Mouse (Mus musculus): Measurements from ENCODE around the gene Ehd2.
A peak's percentile ranks its signal among the peaks of the same experiment; 100 is the strongest.

Gene Ehd2

GRCm38 (mm10) chr7:15974712-15975111, 7.3 kb upstream of the Ehd2 start:
- DNase-seq, result peak; percentile 62 to 81

- DNase-seq, result no peak
These were observed 4.9 kb upstream of the Ehd2 start for GRCm38 (mm10) chr7:15972247-15972646.

GRCm38 (mm10) chr7:15969674-15970073, 2.3 kb upstream of the Ehd2 start:
- no peak for DNase-seq

GRCm38 (mm10) chr7:15968322-15968721, 955 bp upstream of the Ehd2 start:
- no peak for DNase-seq

GRCm38 (mm10) chr7:15966489-15966888, 878 bp downstream of the Ehd2 start:
- DNase-seq, result no peak

GRCm38 (mm10) chr7:15963798-15964652, 3.3 kb downstream of the Ehd2 start:
- DNase-seq, result peak in 1 of 2 experiments; percentile 38

GRCm38 (mm10) chr7:15962311-15963288, 4.8 kb downstream of the Ehd2 start:
- DNase-seq, result peak; percentile 88 to 91

- no peak for DNase-seq
These were observed 5.6 kb downstream of the Ehd2 start for GRCm38 (mm10) chr7:15961798-15962197.

- no peak for DNase-seq
These were observed 6.1 kb downstream of the Ehd2 start for GRCm38 (mm10) chr7:15961239-15961638.

GRCm38 (mm10) chr7:15960691-15961090, 6.7 kb downstream of the Ehd2 start:
- no peak for DNase-seq

- no peak for DNase-seq
These were observed 11.2 kb downstream of the Ehd2 start for GRCm38 (mm10) chr7:15956143-15956542.

- no peak for DNase-seq
These were observed 11.9 kb downstream of the Ehd2 start for GRCm38 (mm10) chr7:15955509-15955908.

GRCm38 (mm10) chr7:15954978-15955443, 12.4 kb downstream of the Ehd2 start:
- peak; percentile 73 to 75 for DNase-seq

- DNase-seq, result no peak
These were observed 12.9 kb downstream of the Ehd2 start for GRCm38 (mm10) chr7:15954436-15954835.

- peak in 1 of 2 experiments; percentile 49 for DNase-seq
These were observed 13.9 kb downstream of the Ehd2 start for GRCm38 (mm10) chr7:15953307-15954074.

GRCm38 (mm10) chr7:15952416-15952815, 15.0 kb downstream of the Ehd2 start:
- no peak for DNase-seq

- DNase-seq, result no peak
These were observed 17.4 kb downstream of the Ehd2 start for GRCm38 (mm10) chr7:15950008-15950407.

- DNase-seq, result no peak
These were observed 18.1 kb downstream of the Ehd2 start for GRCm38 (mm10) chr7:15949216-15949790.

- DNase-seq, result peak; percentile 89 to 95
These were observed 18.9 kb downstream of the Ehd2 start for GRCm38 (mm10) chr7:15948381-15948941.

GRCm38 (mm10) chr7:15947653-15948260, 19.6 kb downstream of the Ehd2 start:
- no peak for DNase-seq

All from kidney, postnatal 36 days (tissue).